Mouse (Mus musculus): ENCODE results near the gene Dstyk.

The Dstyk gene

DNA sequence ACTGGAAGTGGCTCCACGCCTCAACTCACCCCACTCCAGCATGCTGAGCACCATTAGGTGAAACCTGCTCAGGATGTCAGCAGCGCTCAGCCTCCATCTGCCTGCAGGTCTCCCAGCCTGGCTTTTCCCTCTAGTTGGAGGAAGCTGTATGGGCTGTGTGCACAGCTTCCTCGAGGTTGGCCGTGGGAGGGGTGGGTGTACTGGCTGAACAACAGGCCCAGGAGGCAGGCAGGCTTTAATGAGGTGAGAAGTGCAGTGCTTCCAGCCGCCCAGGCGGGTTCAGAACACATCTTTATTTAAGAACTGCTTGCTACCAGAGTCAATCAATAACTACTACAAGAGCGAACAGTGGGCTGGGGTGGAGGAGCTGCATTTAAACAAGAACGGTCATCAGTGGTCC, 94.2 kb downstream of the Dstyk start:
- DNase-seq (ENCODE audit: low spot score in 2 of 2): no peak

DNA sequence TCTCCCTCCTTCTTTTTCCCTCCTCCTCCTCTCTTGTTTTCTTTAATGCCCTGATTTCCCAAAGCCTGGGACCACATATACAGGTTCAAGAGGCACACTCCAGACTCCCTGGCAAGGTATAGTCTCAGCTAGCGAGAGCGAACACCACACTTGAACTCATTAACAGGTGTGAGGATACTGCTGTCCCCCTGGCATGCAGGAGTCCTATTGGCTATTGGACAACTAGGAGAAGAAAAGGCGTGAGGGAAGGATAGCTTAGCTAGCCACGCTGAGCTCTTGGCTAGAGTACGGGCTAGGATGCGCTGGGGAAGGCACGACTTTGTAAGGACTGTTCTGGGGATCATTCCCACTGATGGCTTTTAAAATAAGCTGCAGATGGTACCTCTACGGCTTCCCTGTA, 94.8 kb downstream of the Dstyk start:
- DNase-seq (ENCODE audit: low spot score in 2 of 2): no peak

DNA sequence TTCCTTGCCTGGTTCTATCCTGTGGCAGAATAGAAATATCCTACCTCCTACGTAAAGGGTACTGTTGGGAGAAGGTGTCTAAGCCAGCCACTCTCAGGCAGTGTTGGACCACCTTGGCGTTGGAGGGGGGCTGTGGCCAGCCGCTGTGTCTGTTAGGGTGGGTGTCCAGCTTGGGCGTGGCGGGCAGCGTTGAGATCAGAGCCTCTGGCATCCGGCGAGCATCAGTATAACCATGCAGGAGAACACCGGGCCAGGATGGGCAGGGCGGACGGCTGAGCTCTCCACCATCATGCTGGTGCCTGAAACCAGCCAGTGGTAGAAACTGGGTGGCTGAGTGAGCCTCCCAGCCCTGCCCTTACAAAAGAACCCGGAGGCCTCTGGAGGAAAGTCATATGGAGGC, 98.0 kb downstream of the Dstyk start:
- DNase-seq (ENCODE audit: low spot score in 2 of 2): no peak

Measured in cerebellum, postnatal 4 days (tissue).